Mouse (Mus musculus) layer of hippocampus, postnatal 10 days (tissue): ENCODE measurements around the gene Samd14. TPM values are rescaled to one million over a fixed set of nuclear protein-coding genes. Genes with fewer than 3 reads are reported as not detected.
"Not testable (repeated sequence)": the region's sequence is repeated elsewhere in the genome, so short reads cannot be mapped to it uniquely, and the experiment has no call there.

Source experiments
- DNase-seq, 2 experiments: peaks; one replicate each; pipeline ENCODE4 v3.0.0; 2021; ENCODE audit warnings: low spot score in 2 of 2
- long read RNA-seq: library from polyadenylated mRNA; stranded (forward); transcript quantifications from one replicate; pipeline ENCODE4 v2.0.0, GENCODE M21; 2023
- total RNA-seq, 2 experiments: library from RNA; stranded (reverse); gene quantifications; 2 replicates each; pipeline ENCODE4 v1.2.3; 2021

The Samd14 gene
- 100 to 1,000 TPM; 107 TPM for total RNA-seq
- long read RNA-seq, transcript Samd14-201 (10 exons, 3,318 nt): major isoform, 40 of 88 reads
- long read RNA-seq, partial matches to known transcripts: 18 of 88 reads
- long read RNA-seq, other reads (novel, unspliced or antisense): 30 of 88 reads

DNA sequence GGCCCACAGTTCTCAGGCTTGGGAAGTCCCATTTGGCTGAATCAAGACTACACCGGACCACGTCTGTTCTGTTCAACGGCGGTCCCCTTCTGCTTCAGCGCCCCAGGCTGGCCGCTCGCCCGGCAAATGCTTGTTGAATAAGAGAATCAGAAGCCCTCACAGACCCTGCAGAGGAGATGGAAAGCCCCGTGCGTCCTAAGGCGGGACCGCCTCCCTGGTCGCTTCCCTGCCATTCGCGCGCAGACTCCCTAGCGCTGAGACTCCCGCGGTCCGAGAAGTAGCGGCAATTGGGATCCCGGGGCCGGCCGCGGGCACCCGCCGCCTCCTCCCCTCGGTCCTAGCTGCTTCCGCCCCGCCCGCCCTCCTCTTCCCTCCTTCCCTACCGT is at the start of gene Samd14:
Gene Samd14, plus strand, starts transcription at position 251 of the 386 bp plus-strand sequence.
- DNase-seq: peak; percentile 79 to 84

DNA sequence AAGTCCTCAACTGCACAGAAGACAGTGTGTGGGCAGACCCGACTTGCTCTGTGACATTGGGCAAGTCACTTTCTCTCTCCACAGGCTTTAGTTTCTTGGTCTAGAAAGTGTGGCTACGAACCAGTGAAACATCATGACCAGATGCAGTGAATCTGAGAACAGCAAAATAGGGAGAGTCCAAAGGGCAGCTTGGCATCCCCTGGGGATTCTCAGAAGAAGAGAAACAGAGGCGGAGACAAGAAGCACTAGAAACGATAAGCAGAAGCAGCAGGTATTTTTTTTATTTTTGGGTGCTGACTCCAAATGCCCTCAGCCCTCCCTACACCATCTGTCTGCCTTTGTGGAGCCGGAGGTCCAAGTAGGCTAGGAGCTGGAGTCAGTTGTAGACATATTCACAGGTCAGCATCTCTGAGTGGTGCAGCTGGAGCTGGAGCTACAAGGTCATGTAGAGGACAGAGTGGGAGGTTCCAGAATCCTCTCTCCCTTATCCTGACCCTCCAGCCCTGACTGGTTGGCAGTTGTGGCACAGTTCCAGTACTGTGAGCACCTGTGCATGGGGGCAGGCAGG is 47.1 kb upstream of the Samd14 start:
- no peak for DNase-seq

DNA sequence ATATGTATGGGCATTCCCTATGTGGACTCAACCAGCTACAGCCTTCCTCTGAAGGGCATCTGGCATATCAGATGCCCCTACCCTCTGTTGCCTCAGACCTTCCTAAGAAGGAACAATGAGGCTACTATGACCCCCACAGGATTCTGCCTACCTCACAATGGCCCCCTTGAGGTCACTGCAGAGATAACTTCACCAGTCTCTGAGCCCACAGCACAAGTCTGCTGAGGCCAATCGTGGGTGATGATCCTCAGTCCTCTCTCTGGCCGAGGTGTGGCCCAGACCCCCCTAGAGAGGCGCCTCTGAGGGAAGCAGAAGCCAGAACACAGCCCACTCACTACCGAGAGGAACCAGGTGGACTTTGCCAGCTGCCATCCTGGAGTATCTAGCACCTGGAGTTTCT is 42.3 kb upstream of the Samd14 start, which contains the start of gene Hils1:
Gene Hils1, plus strand, starts transcription at position 175 of the 400 bp plus-strand sequence.
- no peak for DNase-seq

DNA sequence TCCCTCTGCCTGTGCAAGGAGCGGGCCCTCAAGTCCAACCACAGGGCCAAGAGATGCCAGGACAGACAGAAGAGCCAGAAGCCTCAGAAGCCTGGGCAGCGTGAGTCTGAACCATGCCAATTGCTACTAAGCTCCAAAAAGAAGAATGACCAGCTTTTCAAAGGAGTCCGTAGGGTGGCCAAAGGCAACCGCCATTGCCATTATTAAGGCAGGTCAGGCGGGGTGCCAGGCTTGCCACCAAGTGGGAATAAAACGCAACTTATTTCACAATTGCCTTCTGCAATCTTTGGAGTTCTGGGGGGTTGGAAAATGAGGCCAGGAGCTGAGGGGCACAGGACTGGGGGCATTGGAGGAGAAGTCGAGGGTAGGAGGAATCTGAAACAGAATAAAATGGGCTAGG is 41.5 kb upstream of the Samd14 start:
- peak in 1 of 2 experiments; percentile 52 for DNase-seq

DNA sequence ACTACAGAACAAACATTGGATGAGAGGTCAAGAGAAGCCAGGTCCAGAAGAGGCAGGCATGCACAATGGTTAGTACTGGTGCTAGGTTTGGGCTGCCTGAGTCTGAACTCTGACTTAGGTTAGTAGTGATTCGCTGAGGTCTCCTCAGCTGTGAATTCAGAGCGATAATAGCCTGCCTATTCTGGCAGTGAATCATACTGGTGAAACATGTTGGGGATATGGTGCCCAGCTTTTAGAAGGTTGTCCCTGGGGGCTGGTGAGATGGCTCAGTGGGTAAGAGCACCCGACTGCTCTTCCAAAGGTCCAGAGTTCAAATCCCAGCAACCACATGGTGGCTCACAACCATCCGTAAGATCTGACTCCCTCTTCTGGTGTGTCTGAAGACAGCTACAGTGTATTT is 40.0 kb upstream of the Samd14 start:
- DNase-seq: not testable (repeated sequence)

DNA sequence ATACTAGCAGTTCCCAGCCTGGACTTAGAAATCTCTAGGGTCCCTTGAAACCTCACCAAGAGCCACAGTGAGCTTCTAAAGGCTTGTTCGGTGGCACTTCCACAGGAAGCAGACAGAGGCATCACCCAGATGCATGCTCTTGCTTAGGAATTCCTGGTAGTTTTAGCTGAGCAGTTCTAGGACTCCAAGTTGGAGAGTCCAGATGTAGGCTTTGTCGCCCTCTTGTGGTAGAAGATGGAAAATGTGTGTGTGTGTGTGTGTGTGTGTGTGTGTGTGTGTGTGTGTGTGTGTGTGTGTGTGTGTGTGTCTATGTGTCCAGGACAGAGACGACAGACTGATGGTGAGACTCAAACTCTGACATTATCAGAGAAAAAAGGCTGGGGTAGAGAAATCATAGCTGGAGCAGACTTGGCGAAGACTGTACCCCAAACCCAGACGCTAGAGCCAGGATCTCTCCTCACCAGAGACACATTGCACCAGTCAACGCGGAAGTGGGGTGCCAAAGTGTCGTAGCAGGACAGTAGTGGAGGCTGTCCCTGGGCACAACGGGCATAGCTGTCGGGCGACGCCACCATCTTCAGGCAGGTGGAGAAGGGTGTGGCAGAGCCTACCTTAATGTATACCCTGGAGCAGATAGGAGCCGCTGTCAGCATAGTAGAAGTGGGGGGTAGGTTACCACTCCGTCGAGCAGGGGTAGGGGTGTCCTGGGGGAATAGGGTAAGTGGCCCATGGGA is 39.3 kb upstream of the Samd14 start:
- DNase-seq: peak; percentile 85

DNA sequence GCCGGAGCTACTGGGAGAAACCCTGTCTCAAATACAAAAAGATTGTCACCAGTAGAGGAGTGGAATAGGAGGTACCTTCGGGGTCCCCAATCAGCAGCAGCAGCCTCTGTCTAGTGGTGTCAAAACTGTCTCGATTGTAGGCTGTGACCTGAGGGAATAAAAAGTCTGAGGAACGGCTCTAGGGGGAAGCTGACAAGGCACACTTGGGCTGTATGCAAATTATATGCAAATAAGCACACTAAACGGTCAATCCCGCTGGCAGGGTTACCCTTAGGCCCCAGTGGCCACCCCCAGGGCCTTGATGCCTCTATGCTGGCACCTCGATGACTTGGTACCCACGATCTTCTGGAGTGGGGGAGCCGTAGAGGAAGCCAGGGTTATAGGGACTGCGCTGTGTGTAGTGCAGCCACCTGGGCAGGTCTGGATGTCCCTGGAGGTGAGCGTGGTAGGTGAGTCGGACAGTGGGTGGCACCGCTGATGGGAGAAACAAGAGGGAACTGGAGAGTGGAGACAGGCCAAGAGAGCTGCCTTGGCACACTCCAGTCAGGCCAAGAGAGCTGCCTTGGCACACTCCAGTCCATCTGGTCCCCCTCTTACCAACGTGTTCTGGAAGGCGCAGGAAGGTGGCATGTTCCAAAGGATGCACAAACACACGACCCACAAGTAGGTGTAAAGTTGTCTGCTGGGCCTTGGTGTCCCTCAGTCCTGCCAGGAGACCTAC is 37.6 kb upstream of the Samd14 start:
- no peak for DNase-seq

DNA sequence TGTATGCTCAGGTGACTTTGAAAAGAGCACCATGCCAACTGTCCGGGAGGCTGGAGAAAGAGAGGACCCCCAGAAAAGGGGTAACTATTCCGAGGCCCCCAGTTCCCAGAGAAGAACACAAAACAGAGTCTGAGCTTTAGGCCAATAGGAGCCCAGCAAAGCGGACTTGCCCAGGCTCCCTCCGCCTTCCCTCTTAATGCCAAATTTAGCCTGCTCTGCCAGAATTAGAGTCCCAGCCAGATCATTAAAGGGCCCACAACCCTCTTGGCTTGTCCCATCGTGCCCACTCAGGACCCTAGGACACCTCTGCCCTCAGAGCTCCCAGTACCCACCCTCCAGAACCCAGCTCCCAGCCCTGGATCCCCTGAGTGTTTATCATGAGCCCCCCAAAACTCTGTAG is 36.8 kb upstream of the Samd14 start:
- DNase-seq: no peak

DNA sequence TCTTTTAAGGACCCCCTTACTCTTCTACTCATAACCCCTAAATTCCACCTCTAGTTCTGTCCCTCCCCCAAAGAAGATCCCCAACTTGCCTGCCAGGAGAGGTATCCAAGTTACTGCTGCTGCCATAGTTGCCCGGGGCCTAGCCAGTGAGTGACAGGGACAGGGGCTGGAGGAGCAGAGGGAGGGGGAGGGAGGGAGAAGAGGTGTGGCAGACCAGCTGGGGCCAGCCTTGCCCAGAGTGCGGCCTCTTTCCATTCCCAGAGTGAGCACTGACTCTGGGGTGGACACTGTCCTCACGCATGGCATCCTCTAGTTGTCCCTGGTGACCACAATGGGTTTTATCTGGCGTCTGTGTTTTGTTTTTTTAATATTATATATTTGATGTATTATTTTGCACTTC is 36.4 kb upstream of the Samd14 start:
- no peak for DNase-seq

DNA sequence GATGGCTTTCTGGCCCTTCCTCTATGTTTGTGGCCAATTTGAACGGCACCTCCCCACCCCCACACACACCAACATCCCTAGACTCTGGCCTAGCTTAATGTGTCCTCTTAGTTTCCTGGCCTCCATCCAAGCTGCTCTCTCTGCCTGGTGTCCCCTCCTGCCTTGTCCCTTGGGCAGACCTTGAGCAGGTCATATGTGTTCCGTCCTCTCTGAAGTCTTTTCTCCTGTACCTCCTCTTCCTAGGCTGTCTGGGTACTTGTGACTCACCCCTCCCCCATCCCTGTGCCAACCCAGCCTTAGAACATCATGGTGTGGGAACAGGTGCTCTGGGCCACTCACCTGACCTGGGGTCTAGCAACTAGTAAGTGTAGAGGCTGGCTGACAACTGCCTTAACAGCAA is 34.7 kb upstream of the Samd14 start:
- DNase-seq: no peak

DNA sequence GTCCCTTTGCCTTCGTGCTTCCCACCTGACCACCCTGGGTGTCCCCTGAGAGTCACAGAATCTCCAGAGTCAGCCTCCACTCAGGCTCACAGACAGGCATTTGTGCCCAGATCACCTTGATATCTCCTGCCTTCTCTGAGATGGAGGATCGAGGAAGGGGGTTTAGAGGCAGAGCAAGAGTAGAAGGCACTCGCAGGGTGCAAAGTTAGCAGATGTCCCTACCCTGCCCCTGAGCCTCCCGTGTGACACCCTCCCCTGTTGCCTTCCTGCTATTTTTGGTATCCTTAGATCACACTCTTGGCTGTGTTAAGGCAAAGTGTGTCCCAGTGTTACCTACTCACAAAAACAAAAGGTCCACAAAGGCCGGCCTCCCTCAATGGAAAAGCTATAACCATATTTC is 33.5 kb upstream of the Samd14 start, which contains the start of gene Sgca:
Gene Sgca, minus strand, starts transcription at position 129 of the 400 bp plus-strand sequence.
- no peak for DNase-seq

DNA sequence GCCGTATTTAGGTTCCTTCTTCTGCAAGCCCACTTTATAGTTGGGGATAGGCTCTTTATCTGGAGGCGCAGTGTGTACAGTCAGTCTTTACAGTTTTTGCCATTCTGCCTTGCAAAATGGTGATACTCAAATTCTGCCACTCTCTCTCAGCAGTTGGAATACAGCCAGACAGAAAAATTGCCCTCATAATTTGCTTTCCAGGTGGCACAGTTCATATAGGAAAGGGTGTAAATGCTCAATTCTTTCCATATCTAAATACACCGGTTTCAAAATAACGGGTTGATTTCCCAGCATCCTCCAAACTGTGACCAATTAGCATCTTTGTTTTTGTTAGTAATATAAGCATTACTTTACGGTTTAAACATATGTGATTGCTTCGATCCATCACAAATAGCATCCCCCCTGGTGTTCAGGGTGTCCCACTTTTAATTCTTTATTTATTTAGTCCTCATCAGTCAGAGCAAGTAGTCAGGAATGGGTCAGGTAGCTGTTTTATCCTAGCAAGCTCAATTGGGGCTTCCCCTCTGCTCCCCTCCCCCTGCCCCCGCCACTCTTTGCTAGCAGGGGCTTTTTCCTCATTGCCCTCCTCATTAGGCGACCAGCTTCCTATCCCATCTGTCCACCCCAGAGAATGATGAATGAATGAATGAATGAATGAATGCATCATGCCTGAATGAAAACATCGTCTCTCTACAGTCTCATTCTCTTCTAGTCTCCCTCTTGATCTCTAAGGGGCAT is 31.3 kb upstream of the Samd14 start:
- peak in 1 of 2 experiments; percentile 44 for DNase-seq

DNA sequence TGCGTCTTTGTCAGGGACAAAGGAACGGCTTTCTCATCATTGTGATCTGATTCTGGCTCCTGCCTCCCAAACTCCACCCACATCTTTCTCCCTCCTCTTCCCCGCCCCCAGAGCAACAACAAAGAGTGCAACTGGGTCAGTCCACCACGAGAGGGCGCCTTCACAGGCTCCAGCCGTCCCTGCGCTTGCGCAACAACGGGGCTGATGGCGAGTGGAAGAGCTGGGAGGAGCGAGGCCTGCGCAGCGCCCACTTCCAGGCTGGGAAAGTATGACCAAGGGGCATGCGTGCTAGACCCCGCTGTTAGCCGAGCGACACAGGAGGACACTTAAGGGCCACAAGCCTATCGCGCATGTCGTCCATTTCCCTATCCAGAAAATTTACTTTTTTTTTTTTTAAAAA is 30.7 kb upstream of the Samd14 start:
- DNase-seq: peak; percentile 99

DNA sequence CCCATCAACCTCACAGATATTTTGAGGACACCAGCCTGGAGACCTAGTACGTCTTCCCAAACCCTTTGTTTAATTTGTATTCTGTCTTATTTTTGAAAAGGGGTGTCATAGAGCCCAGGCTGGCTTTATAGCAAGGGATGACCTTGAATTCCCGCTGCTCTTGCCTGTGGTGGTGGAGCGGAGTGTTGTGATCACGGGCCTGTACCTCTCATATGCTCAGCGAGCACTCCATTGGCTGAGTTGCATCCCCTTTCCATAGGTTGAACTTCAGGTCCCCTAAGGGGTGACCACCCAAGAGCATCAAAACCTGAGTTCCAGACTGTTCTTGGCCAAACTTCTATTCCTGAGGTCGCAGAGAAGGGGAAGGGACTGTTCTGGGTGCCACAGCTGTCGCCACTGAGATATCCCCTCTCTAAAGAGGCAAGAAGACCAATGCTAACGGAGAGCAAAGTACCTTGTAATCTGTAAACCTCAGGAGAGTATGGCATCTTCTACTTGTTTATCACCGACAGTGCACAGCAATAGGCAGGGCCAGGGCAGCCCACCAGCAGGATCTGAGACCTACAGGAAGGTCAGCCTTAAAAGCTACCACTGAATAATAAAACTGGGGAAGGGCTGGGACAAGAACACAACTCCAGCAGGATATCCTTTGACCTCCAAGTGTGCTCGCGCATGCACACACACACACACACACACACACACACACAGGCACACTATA is 30.1 kb upstream of the Samd14 start:
- DNase-seq: no peak

DNA sequence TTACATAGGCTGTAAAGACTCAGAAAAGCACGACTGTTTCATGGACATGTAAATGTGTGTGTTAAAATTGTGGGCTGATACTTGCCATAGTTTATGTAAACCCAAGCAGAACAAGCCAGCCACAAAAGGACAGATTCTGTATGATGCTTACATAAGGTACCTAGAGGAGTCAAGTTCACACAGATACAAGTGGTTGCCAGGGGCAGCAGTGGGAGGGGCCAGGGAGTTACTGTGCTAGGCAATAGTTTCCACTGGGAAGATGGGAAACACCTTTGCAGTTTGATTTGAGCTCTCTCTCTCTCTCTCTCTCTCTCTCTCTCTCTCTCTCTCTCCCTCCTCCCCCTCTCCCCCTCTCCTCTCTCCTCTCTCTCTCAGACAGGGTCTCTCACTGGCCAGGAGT is 24.5 kb upstream of the Samd14 start:
- no peak for DNase-seq

DNA sequence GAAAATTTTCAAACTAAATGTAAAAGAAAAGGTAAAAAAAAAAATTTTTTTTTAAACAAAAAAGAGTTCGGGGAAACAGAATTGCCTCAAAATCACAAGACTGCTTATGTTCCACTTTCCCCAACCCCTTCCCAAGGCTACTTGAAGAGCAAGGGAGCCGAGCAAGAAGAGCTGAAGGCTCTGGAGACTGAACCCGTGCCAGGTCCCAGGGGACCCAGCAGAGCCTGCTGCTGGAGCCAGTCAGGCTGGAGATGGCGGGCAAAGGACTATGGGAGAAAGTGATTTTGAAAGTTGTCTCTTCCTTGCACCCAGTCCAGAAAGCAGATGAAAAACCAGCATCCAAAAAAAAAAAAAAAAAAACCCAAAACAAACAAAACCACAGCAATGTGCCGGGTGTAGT is 23.9 kb upstream of the Samd14 start:
- no peak for DNase-seq

DNA sequence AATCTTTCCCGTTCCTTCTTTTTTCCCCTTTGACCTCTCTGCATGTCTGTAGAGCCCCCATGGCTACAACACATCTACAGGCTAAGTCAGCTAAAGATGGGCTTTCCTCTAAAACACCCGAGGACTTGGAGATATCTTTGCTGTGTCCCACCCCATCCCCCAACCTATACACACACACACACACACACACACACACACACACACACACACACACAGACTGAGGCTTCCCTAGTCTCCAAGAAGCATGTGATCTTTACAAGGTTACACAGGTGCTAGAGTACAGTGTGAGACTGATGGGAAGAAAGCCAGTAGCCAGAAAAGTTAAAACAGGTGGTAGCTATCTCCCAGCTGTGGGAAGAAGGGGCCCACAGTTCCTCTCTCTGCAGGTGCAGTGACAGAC is 23.2 kb upstream of the Samd14 start:
- no peak for DNase-seq

DNA sequence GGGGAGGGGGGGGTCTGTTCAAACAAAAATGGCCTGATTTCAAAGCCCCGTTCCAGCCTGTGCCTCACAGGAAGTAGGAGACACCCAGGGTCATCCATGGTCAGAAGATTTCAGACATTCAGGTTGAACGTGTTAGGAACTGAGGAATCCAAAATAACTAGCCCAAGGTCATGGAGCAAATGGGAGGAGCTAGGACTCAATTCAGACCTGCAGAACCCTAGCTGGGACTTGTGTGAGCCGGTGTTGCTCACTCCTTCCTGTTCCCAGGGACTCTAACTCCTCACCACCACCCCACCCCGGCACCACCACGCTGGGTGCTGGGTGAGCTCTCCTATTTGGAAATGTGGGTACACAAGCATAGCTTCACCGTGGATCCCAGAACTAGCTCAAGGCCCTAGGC is 22.3 kb upstream of the Samd14 start:
- peak; percentile 22 to 25 for DNase-seq

DNA sequence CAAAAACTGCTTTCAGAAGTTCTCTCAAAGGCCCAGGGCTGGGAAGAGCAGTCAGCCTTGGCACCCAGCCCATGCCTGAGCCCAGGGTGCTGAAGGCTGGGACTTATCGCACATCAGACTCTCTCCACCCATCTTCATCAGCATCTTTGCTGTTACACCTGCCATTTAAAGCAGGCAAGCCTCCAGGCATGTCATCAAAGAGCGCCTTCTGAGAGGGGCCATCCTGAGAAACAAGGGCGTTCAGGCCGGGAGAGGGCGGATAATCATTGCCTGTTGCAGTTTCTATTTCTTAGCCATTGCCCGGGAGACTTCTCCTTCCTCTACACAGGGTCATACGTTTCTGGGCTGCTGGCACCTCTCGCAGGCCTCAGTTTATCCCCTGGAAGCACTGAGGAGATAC is 21.8 kb upstream of the Samd14 start:
- peak; percentile 26 to 42 for DNase-seq

DNA sequence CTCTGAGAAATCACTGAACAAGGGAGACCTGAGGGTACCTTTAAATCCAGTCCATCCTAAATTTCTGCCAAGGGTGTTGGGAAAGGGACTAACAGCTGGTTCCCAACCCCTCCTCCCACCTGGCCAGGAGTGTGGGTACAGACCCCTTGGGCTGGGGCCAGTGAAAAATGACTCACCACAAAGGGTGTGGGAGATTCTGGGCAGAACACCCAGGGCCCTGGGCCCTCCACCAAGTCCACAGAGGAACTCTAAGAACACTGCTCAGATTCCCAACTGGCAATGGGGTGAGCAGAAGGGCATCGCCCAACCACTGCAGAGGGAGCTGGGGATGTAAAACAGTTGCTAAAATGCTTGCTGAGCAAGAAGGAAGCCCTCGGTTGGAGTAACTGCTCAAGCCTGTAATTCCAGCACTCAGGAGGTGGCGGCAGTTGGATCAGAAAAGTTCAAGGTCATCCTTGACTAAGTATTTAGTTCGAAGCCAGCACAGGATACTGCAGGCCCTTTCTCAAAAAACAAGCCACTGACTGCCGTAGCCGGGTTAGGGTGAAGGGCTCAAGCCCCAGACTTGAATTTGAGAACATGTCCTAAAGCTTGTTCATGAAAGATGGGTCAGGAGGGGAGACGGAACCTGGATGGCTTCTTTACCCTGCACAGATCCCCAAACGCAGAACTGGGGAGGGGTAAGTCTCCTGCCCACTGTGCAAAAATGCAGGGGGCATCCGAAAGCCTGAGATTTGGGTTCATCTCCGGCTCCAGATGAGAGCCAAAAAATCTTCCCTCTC is 20.7 kb upstream of the Samd14 start:
- peak; percentile 65 to 68 for DNase-seq
